Mouse (Mus musculus) ES-Bruce4 (cell line): ENCODE measurements around the gene Pip4k2a. TPM values are rescaled to one million over a fixed set of nuclear protein-coding genes. Genes with fewer than 3 reads are reported as not detected.

Source experiments
- H3K27ac ChIP-seq: 2 replicates; pipeline ENCODE4 v1.5.1; 2012; ENCODE audit warnings: low read length, inconsistent platforms; ENCODE audit not compliant: insufficient read depth
- H3K27me3 ChIP-seq: 2 replicates; pipeline ENCODE4 v1.6.1; 2012; ENCODE audit warnings: mild to moderate bottlenecking, low read length, inconsistent platforms; ENCODE audit not compliant: control insufficient read depth, poor library complexity, insufficient read depth, severe bottlenecking
- H3K36me3 ChIP-seq: 2 replicates; pipeline ENCODE4 v1.6.1; 2012; ENCODE audit warnings: inconsistent platforms, mild to moderate bottlenecking, low read length, moderate library complexity; ENCODE audit not compliant: control insufficient read depth, poor library complexity, insufficient read depth, severe bottlenecking
- H3K4me1 ChIP-seq: one replicate; pipeline ENCODE4 v1.8.1; 2011; ENCODE audit warnings: low read length; ENCODE audit not compliant: control insufficient read depth, insufficient read depth
- H3K4me3 ChIP-seq: 2 replicates; pipeline ENCODE4 v1.5.1; 2011; ENCODE audit warnings: low read depth, mild to moderate bottlenecking, low read length
- H3K9ac ChIP-seq: 2 replicates; pipeline ENCODE4 v1.6.1; 2012; ENCODE audit warnings: low read depth, mild to moderate bottlenecking, inconsistent platforms; ENCODE audit not compliant: poor library complexity, severe bottlenecking
- H3K9me3 ChIP-seq: replicated peaks from 2 replicates; pipeline ENCODE4 v1.6.1; 2012; ENCODE audit warnings: mild to moderate bottlenecking, low read length, inconsistent platforms; ENCODE audit not compliant: control insufficient read depth, poor library complexity, insufficient read depth, severe bottlenecking
- CTCF ChIP-seq: IDR thresholded peaks from one replicate; pipeline ENCODE4 v1.8.1; 2011; ENCODE audit warnings: low read depth, low read length
- EP300 ChIP-seq: IDR thresholded peaks from 2 replicates; pipeline ENCODE4 v1.6.1; 2011; ENCODE audit warnings: low read depth, low read length; ENCODE audit not compliant: insufficient read depth
- POLR2A ChIP-seq: IDR thresholded peaks from one replicate; pipeline ENCODE4 v1.8.1; 2011; ENCODE audit warnings: low read length; ENCODE audit not compliant: insufficient read depth
- polyA plus RNA-seq: library from polyadenylated mRNA; stranded (reverse); fragments of >200 nt; gene quantifications from 2 replicates; pipeline ENCODE4 v1.2.4, GENCODE M21; 2011; ENCODE audit warnings: low read depth; ENCODE audit not compliant: missing spikeins, insufficient read depth, insufficient read length

The Pip4k2a gene
- polyA plus RNA-seq, 1 experiment = 9.6 TPM

DNA sequence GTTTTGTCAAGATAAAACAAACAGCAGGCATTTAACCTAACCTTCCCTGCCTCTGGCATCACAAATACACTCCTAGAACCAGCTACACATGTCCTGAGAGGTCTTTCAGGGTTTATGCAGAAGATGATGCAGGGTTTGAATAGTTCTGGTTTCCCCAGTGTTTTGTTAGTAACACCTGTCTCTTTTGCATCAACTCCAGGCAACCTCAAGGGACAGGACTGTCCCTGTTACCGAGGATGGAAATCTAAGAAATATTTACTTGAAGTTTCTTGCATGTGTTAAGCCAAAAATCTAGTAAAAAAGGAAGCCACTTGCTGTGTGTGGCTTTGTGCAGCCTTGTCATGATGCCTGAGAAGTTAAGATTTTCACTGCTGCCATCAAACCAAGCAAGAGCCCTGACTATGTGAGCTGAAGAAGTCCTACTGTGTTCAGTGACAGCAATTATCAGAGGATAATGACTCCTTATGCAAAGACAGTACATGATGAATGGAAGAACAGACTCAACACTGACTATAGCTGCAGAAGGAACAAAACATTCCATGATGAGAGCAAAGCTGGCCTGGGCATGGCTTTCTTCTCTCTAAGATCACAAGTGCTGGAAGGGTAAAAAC is 76.3 kb downstream of the Pip4k2a start:
- H3K36me3 ChIP-seq = no peaks in the 10 kb centered on the region
- no peaks in the 10 kb centered on the region for H3K9me3 ChIP-seq
- H3K9ac ChIP-seq = no peak overlapping the region
- no peaks in the 10 kb centered on the region for H3K4me1 ChIP-seq
- no peak for TF ChIP-seq CTCF
- no peak for TF ChIP-seq EP300
- TF ChIP-seq POLR2A = no peak
- H3K27ac ChIP-seq = no peak overlapping the region
- no peaks in the 10 kb centered on the region for H3K27me3 ChIP-seq
- no peak overlapping the region for H3K4me3 ChIP-seq

DNA sequence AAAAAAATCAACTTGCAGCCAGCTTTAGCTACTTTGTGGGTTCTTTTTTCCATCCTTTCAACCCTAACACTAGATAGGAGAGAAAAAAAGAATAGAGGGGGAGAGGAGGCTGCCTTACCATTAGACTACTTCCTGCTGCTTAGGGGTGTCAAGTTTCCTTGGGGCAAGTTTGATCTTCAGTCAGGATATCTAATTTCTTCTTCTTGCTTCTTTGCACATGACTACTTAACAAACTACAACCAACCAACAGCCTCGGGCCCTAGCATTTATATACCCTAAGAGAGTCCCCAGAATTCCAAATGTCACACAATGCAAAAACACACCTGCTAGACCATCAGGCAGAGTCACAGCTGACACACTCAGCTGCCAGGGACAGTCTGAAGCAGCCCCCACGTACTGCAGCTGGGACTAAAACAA is 77.5 kb downstream of the Pip4k2a start:
- no peaks in the 10 kb centered on the region for H3K36me3 ChIP-seq
- H3K9me3 ChIP-seq = no peaks in the 10 kb centered on the region
- H3K27ac ChIP-seq = no peak overlapping the region
- H3K9ac ChIP-seq = no peak overlapping the region
- H3K27me3 ChIP-seq = no peaks in the 10 kb centered on the region
- TF ChIP-seq POLR2A (no peak), EP300 (no peak), CTCF (no peak)
- no peaks in the 10 kb centered on the region for H3K4me1 ChIP-seq
- H3K4me3 ChIP-seq = no peak overlapping the region

DNA sequence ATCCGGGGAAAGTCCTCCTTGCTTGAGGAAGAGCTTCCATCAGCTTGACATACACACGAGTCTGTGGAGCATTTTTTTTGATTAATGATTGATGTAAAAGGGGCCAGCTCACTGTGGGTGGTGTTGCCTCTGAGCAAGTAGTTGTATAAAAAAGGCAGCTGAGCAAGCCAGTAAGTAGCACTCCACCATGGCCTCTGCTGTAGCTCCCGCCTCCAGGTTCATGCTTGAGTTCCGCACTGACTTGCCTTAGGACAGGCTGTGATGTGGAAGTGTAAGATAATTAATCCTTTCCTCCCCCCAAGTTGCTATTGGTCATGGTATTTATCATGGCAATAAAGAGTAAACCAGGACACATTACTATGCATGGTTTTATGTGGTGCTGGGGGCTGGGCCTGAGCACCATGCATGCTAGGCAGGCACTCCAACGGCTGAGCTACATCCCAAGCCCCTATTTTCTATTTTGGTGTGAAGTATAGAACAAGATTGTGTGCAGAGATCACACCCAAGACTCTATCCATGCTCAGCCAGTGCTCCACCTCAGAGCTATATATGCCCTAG is 78.0 kb downstream of the Pip4k2a start:
- H3K9me3 ChIP-seq = no peaks in the 10 kb centered on the region
- no peak overlapping the region for H3K4me3 ChIP-seq
- no peaks in the 10 kb centered on the region for H3K27me3 ChIP-seq
- H3K9ac ChIP-seq = no peak overlapping the region
- no peak for TF ChIP-seq POLR2A
- TF ChIP-seq EP300 = no peak
- TF ChIP-seq CTCF = no peak
- H3K27ac ChIP-seq = no peak overlapping the region
- H3K36me3 ChIP-seq = no peaks in the 10 kb centered on the region
- H3K4me1 ChIP-seq = no peaks in the 10 kb centered on the region

- H3K36me3 ChIP-seq = no peaks in the 10 kb centered on the region
- no peak for TF ChIP-seq POLR2A
- TF ChIP-seq CTCF = no peak
- no peak for TF ChIP-seq EP300
- H3K9me3 ChIP-seq = no peaks in the 10 kb centered on the region
- no peak overlapping the region for H3K27ac ChIP-seq
- no peak overlapping the region for H3K9ac ChIP-seq
- H3K4me3 ChIP-seq = no peak overlapping the region
- no peaks in the 10 kb centered on the region for H3K27me3 ChIP-seq
- H3K4me1 ChIP-seq = no peaks in the 10 kb centered on the region
Measured at GRCm38 (mm10) chr2:18917838-18918237, 80.1 kb downstream of the Pip4k2a start.

DNA sequence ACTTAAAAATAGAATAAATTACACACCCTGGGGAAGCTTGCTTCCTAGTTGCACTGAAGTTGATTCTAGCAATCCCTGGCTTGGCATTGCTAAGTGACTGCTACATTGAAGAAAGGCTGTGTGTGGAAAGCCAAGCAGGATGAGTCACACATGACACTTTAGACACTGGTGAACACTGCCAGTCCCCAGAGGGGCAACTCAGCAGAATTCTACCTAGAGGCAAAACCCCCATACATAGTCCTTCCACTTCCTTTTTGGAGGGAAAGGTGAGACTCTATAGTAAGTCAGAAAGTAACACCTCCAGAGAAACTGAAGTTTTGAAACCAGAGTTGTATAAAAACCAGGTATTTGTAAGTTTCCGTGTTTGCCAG is 80.6 kb downstream of the Pip4k2a start:
- no peak overlapping the region for H3K4me3 ChIP-seq
- H3K27me3 ChIP-seq = no peaks in the 10 kb centered on the region
- no peak overlapping the region for H3K9ac ChIP-seq
- no peaks in the 10 kb centered on the region for H3K36me3 ChIP-seq
- TF ChIP-seq CTCF (no peak), POLR2A (no peak), EP300 (no peak)
- no peaks in the 10 kb centered on the region for H3K4me1 ChIP-seq
- no peaks in the 10 kb centered on the region for H3K9me3 ChIP-seq
- no peak overlapping the region for H3K27ac ChIP-seq

- Histone ChIP-seq H3K36me3 (no peaks in the 10 kb centered on the region), H3K27me3 (no peaks in the 10 kb centered on the region), H3K4me1 (no peaks in the 10 kb centered on the region), H3K9ac (no peak overlapping the region), H3K4me3 (no peak overlapping the region), H3K9me3 (no peaks in the 10 kb centered on the region), H3K27ac (no peak overlapping the region)
- no peak for TF ChIP-seq CTCF
- no peak for TF ChIP-seq POLR2A
- TF ChIP-seq EP300 = no peak
Measured at GRCm38 (mm10) chr2:18916615-18917379, 81.1 kb downstream of the Pip4k2a start.
